Mouse (Mus musculus) adrenal gland, adult (tissue): Measurements from ENCODE around the gene Ptger1.

Experiments
- DNase-seq, 2 experiments: peaks; one replicate each; pipeline ENCODE4 v3.0.0; 2022 to 2023; ENCODE audit warnings: low spot score in 1 of 2; ENCODE audit not compliant: inconsistent age in 2 of 2

The Ptger1 gene

GRCm38 (mm10) chr8:83665969-83666865 is at the start of gene Ptger1:
TSS of gene Ptger1 (plus strand) at chr8:83666678.
- peak; percentile 54 to 79 for DNase-seq

DNA sequence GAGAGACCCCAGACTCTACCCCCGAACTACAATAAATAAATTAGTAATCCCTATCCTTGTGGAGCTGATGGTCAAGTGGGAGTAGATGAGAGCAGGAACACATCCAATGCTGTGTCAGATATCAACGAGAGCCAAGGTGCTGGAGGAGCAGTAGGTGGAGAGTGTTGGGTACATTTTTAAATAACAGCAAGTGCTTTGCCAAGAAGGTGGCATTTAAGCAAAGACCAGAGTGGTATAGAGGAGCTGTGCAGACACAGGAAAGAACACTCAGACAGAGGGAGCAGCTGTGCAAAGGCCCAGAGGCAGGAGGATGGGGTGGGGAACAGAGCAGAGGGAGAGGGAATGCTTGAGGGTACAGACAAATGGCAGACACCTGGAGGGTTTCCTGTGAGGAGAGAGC is 49.4 kb upstream of the Ptger1 start:
- no peak for DNase-seq

GRCm38 (mm10) chr8:83618566-83618965 is 47.9 kb upstream of the Ptger1 start:
- no peak for DNase-seq

GRCm38 (mm10) chr8:83619568-83620285 is 46.8 kb upstream of the Ptger1 start:
- DNase-seq: no peak

GRCm38 (mm10) chr8:83621691-83622388 is 44.6 kb upstream of the Ptger1 start:
- DNase-seq: no peak

GRCm38 (mm10) chr8:83622389-83622989 is 44.0 kb upstream of the Ptger1 start:
- DNase-seq: peak; percentile 81 to 93

GRCm38 (mm10) chr8:83623549-83623948 is 42.9 kb upstream of the Ptger1 start:
- DNase-seq: no peak

DNA sequence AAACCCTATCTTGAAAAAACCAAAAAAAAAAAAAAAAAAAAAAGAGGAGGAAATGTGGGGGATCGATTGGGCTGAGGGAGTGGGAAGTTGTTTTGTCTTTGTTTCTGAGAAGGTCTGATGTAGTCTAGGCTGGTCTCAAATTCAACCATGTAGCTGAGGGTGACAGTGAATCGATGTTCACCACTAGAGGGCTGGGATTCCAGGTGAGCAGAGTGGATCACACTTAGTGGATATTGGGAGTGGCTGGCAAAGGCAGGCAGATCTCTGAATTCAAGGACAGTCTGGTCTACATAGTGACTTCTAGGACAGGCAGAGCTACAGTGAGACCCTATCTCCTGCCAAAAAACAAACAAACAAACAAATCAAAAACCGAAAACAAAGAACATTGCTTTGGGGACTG is 41.7 kb upstream of the Ptger1 start:
- peak in 1 of 2 experiments; percentile 66 for DNase-seq

DNA sequence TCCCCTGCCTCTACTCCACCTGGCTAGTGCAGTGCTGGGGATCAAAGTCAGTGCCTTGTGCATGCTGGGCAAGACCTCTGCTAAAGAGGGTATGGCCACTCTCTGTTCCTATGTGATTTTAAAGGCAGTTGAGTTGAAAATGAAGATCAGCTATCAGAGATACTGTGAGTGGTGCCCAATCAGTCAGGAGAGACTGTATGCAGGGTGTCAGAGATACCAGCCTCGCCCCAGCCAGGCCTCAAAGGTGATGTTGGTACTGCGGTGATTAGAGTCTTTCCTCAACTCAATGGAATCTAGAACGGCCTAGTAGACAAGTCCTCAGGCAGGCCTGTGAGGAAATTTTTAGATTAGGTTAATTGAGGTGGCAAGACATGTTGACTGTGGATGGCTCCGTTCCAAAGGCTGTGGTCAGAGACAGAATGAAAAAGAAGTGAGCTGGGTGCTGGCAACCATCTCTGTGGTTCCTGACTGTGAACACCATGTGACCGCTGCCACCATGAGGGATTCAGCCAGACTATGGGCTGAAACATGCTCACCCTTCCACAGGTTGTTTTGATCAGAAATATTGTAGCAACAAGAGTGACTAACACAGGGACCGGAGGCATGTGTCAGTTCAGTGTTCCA is 40.7 kb upstream of the Ptger1 start:
- no peak for DNase-seq

DNA sequence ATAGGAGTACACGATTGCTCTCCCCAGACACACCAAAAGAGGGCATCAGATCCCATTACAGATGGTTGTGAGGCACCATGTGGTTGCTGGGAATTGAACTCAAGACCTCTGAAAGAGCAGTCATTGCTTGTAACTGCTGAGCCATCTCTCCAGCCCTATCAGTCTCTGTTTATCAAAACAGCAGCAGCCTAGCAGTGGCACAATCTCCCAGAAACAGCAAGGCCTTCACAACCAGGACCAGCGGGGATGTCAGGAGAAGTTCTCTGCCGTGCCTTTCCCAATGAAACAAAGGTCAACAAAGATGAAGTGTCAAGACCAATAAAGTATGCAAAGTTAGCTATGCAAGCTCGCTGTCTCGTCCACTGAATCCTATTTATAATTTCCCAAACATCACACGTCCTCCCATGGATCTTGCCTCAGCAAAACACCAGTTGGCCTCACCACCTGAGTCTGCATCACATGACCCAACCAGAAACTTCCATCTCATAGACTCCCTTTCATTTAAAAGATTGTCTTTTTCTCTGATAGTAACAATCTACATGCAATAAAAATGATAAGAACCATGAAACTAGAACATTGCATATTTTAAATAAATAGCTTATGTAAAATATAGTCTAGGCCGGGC is 34.3 kb upstream of the Ptger1 start:
- DNase-seq: no peak

- DNase-seq: no peak
Measured at GRCm38 (mm10) chr8:83638856-83639255, 27.6 kb upstream of the Ptger1 start.

- DNase-seq: no peak
Measured at GRCm38 (mm10) chr8:83639649-83640048, 26.8 kb upstream of the Ptger1 start.

GRCm38 (mm10) chr8:83647511-83647910 is 19.0 kb upstream of the Ptger1 start:
- no peak for DNase-seq

DNA sequence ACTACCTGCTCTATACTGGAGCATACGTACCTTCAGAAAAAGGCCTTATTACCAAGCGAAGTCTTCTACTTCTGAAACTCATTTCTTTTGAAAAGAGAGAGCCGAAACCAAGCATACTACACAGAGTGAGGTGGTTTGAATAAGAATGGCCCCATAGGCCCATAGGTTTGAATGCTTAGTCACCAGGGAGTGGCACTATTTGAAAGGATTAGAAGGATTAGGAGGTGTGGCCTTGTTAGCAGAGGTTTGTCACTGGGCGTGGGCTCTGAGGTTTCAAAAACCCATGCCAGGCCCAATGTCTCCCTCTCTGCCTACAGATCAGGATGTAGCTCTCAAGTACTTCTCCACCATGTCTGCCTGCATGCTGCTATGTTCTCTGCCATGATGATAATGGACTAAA is 18.4 kb upstream of the Ptger1 start:
- DNase-seq: no peak

DNA sequence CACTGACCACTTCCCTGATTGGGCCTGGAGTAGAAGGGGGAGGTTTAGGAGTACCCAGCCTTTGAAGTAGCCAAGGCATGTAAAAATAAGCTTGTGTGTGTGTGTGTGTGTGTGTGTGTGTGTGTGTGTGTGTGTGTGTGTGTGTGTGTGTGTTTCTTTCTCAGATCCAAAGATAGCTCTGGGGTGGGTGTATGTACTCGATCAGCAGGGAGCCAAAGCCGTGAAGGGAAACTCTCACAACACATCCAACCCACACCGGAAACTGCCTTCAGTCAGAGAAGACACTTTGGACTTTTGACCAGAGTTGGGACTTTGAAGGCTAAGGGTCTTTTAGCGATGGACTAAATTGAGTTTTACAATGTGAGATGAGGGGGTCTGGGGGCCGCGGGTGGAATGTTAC is 16.8 kb upstream of the Ptger1 start:
- no peak for DNase-seq

GRCm38 (mm10) chr8:83652030-83652743 is 14.3 kb upstream of the Ptger1 start, which contains the start of gene Gipc1:
TSS of gene Gipc1 (plus strand) at chr8:83652677.
- DNase-seq: peak; percentile 98 to 99

DNA sequence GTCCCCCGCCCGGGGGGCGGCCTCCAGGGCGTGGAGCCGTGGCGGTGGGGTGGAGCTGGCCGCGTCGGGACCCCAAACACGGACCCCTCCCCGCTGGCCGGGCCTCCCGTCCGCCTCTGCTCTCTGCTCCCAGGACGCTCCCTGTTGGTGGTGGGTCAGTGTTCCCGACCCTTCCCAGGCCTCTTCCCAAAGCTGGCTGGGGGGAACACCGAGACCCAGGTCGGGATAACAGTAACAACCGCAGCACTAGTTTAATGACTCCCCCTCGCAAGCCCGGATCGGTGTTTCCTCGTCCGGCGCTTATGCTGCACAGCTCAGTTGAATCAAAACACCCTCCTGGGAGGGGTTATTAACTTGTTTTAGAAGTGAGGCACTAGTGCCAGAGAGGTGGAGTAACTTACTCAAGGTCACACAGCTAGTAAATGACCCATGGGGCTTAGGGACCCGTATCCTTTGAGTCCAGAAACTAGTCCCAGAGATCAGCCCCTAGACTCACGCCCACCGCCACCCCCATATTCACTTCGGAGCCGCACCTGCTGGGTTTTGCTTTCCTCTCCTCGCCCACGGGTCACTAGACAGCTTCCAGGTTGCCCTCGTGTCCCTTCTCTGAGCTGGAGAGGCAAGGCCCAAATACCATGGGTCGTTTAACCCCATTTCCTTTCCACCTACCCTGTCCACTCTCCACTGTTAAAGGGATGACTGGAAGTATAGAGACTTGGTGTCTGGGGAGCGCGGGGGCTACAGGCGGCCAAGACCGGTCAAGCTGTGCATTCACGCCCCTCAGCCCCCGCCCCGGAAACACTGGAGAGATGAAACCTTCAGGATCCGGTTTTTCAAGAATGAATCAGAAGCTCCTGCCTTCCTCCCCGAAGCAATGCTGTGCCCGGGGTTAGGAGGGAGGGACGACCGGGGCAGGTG is 13.5 kb upstream of the Ptger1 start:
- DNase-seq: peak in 1 of 2 experiments; percentile 69

GRCm38 (mm10) chr8:83653662-83654017 is 12.8 kb upstream of the Ptger1 start:
- DNase-seq: no peak

DNA sequence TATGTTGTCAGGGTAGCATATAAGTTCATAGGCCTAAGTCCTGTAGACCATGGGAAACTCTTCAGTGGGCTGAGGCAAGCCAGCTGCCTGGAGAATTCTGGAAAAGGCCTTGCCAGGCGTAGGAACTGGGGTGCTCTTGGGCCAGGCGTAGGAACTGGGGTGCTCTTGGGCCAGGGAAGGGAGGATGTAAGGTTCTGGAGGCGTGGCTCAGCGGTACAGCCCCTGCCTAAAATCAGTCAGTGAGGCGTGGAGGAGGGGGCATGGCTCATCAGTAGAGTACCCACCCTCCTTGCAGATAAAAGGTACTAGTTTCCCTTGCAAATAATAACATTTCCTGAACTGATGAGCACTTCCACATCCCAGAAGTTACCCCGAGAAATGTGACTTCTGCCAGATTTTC is 11.8 kb upstream of the Ptger1 start:
- no peak for DNase-seq
